Mouse (Mus musculus): ENCODE results near the gene Fmo5. TPM values are rescaled to one million over a fixed set of nuclear protein-coding genes. Genes with fewer than 3 reads are reported as not detected.

Fmo5 gene
- 10 to 100 TPM; 13.8 to 14.7 TPM for total RNA-seq (2021)
- 1.8 and 3.0 TPM in 2 replicates for polyA plus RNA-seq (2012; rRNA removed)
- long read RNA-seq, full-length matches to known transcripts, result 3 of 9 reads
- long read RNA-seq, partial matches to known transcripts, result 0 of 9 reads
- long read RNA-seq, other reads (novel, unspliced or antisense), result 6 of 9 reads

GRCm38 (mm10) chr3:97628391-97629001, at the start of gene Fmo5:
TSS of gene Fmo5 (plus strand) at chr3:97628804.
- peak; percentile 89 for DNase-seq

GRCm38 (mm10) chr3:97585383-97586160, 43.0 kb upstream of the Fmo5 start:
- peak; percentile 67 for DNase-seq

DNA sequence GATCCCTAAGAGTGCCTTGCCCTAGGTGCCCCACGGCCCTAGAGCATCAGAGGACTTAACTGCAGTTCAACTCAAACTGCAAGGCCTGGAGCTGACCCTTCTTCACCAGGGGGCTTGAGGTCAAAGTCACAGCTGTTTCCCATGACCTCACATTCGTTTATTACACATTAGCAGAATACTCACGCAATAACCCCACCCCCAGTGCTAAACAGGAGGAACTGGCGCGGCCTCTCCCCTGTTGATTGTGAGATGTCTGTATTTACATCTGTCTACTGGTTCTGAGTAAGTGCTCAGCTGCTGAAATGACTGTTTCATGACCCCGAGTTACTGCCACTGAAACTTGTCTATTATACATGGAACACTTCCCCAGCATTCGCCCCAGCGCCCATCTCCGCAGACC, 40.9 kb upstream of the Fmo5 start:
- DNase-seq, result no peak

DNA sequence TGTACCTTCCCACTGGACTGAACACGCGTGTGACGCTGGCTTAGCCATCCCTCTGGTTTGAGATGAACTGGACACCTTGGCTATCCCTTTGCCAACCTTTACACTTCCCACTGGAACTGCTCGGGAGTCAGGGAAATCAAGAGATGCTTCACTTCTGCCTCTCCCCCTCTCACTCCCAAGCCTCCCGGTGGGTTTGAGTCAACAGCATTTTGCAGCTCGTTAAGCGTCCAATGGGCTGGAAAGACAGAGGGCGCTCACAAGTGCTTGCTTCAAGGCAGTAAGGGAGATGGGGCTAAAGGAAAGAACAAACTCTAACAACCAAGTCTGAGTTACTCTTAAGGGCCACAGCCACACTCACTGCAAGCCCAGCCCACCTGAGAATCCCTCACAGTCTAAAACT, 37.9 kb upstream of the Fmo5 start:
- DNase-seq, result no peak

DNA sequence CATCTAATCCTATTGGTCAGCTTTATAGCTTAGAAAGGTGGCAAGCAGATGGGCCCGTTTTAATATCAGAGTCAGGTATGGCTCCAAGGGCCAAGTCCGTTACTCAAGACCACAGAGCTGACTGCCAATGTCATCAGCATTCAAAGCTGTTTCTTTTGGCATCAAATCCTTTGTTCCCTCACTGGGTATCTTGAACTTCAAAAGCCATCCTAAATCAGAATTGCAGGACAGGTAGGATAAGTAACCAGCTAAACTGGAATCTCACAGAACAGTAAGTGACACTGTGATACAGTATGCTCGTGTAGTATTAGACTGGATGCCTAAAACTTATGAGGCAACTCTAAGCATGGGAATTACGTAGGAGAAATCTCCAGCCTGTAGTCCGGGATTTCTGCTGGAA, 35.5 kb upstream of the Fmo5 start:
- DNase-seq, result no peak

DNA sequence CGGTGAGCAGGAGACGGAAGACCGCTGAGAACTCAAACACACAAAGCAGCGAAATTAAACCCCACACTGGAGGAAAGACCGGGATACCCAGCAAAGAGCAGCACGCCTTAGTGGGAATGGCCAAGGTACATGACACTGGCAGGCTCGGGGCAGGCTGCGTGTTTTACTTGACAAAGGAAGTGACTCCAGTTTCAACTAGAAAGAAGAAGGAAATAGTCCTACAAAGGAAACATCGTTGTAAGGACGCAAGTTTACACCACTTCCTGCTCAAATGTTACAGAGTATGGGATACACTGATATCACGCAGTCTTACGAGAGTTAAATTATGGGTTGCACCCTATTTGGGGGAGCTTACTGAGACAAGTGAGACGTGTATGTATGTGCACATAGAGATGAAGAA, 34.5 kb upstream of the Fmo5 start:
- DNase-seq, result no peak

- no peak for DNase-seq
These were observed 33.5 kb upstream of the Fmo5 start for GRCm38 (mm10) chr3:97595066-97595465.

DNA sequence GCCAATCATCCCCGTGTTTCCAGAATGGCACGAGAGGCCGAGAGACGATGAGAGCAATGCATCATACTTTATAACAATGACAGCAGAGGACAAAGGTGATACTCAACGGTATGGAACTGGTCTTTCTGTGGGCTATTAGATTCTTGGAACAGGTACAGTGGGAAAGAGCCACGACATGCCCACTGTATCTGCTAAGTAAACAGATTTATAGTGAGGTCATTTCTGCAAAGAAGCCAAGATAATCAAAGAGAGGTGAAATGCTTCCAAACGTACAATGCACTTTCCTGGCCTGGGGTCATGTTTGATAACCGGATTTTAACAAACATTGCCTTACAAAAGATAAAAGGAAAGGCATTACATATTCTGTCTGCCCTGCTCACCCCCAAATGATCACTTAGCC, 31.8 kb upstream of the Fmo5 start:
- no peak for DNase-seq

DNA sequence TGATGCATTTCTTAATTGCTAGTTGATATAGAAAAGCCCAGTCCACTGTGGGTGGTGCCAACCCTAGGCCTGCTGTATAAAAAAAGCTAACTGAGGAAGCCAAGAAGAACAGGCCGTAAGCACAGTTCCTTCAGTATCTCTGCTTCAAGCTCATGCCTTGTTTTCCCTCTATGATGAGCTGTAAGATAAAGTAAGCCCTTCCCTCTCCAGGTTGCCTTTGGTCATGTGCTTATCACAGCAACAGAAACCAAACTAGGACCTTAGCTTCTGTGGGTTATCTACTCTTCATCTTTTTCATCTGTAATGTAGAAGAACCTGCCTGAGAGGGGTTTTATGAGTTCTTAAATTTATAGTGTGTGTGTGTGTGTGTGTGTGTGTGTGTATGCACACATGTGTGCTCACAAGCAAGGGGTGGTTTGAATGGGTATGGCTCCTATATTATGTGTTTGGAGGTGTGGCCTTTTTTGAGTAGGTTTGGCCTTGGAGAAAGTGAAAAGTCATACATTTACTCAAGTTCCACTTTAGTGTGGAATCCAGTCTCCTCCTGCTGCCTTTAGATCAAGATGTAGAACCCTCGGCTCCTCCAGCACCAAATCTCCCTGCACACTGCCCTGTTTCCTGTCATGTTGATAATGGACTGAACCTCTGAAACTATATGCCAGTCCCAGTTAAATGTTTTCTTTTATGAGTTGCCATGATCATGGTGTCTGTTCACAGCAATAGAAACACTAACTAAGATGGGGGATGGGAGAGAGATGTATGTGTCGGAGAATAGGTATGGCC, 28.4 kb upstream of the Fmo5 start:
- DNase-seq, result no peak

DNA sequence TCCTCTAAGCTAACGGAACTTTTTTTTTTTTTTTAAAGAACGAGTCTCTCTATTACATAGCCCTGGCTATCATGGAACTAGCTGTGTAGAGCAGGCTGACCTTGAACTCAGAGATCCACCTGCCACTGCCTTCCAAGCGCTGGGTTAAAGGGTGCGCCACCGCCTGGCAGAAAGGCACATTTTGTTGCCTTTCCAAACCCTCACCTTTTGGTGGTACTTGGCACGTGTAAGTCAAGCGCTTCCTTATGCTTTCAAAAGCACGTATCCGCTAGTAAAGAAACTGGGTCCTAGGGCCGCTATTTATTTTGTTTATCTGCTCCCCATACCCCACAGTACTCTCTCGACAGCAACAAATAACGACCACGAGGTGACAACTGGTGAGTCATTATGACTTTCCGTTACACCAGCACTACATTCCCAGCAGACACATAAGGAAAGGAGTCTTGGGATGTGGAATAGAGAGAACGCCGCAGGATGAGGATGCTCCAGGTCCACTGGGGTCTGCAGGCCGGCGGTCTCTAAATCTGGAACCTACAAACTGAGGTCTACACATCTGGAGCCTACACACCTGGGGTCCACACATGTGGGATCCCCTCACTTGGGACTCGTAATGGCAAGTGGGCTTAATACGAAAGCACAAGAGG, 19.3 kb upstream of the Fmo5 start:
- peak; percentile 58 for DNase-seq

GRCm38 (mm10) chr3:97609845-97610410, 18.7 kb upstream of the Fmo5 start, which contains the start of gene Chd1l:
TSS of gene Chd1l (minus strand) at chr3:97610203.
- DNase-seq, result peak; percentile 94

- DNase-seq, result no peak
These were observed 17.6 kb upstream of the Fmo5 start for GRCm38 (mm10) chr3:97611021-97611420.

GRCm38 (mm10) chr3:97615154-97615553, 13.4 kb upstream of the Fmo5 start:
- no peak for DNase-seq

DNA sequence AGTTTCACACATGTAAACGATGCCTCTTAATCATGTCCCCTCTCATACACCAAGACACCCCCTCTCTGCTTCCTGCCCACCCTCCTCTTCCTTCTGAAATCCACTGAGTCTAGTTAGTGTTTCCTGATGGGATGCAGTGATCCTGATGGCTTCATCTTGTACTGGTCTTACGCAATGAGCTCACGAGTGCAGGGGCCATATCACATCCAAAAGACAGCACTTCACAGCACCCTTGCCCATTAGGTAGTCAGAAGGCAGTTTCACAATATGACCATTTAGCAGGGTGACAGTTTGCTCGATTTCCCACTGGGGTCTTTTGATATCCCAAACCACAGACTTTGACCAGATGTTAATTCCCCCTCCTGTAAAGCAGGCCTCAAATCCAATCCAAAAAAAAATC, 12.7 kb upstream of the Fmo5 start:
- DNase-seq, result no peak

DNA sequence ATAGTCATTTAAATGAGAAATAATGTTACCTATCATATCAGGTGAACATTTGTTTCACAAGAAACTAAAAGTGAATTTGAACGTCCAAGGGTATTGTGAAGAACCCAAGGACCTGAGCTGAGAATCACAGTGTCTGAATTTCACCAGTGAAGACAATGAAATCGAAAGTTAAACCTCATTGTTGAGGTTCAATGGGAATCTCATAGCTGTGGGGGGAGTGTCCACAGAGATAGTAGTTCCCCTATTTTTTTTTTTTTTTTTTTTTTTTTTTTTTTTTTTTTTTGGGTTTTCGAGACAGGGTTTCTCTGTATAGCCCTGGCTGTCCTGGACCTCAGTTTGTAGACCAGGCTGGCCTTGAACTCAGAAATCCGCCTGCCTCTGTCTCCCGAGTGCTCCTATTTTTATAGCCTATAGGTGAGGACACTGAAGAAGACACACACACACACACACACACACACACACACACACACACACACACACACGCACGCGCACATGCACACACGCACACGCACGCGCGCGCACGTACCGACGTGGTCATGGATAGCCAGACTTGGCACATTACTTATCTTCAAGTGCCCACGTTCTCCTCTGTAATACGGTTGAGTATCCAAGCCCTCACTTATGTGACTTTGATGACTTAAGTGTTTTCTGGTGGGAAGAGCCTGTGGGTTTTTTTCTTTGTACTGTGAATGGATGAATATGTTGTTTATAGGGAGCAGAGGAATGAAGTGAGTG, 11.3 kb upstream of the Fmo5 start:
- DNase-seq, result no peak

DNA sequence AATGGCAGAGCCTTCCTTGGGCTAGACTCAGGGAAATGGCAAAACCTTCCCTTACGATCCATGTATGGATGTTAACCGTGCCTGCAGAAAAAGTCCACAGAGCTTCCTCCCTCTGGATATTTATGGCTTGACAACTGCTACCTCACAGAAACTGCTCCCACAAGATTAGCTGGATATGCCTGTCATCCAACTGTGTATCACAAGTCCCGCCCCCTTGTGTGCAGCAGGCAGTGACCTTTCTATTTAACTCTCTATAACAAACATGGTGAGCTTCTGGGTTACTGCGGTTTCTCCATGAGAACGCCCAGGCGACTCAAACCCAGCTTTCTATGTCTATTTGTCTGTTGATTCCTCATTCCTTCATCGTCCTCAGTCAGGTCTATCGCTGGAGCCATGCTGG, 10.7 kb upstream of the Fmo5 start:
- DNase-seq, result no peak

DNA sequence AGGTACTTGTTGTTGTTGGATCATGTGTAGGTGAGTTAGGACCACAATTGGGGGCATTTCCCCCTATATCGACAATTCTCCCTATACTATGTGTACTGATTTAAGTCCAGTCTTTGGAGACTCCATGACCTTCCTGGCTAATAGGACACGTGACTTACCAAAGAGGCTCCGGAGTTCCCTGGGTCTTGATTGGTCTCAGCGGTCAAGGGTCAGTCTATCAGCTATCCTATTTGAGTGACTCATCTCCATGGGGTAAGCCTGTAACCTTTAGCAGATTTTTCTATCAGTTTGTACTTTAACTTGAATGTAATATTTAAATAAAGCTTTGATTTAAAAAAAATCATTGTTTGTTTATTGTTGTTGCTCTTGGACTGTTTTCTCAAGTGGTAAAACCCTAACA, 7.9 kb upstream of the Fmo5 start:
- DNase-seq, result no peak

- no peak for DNase-seq
These were observed 4.0 kb upstream of the Fmo5 start for GRCm38 (mm10) chr3:97624611-97625010.

- no peak for DNase-seq
These were observed 711 bp upstream of the Fmo5 start for GRCm38 (mm10) chr3:97627893-97628292.

- DNase-seq, result no peak
These were observed 1.3 kb downstream of the Fmo5 start for GRCm38 (mm10) chr3:97629941-97630340.

- DNase-seq, result no peak
These were observed 2.1 kb downstream of the Fmo5 start for GRCm38 (mm10) chr3:97630746-97631145.

All from adrenal gland, adult 2 months (tissue).